Mouse (Mus musculus) CD4-positive, CD25-positive, alpha-beta regulatory T cell, adult 9 weeks (primary cell): ENCODE measurements around the gene Gm44965. TPM values are rescaled to one million over a fixed set of nuclear protein-coding genes. Genes with fewer than 3 reads are reported as not detected.

Source experiments
- polyA plus RNA-seq: library from polyadenylated mRNA; unstranded; fragments of 100-300 nt; shearing (Covaris generic); gene quantifications from one replicate; pipeline ENCODE4 v1.2.1, GENCODE M21; 2017

The Gm44965 gene
- polyA plus RNA-seq = not detected

GRCm38 (mm10) chr6:48593158-48594042, at the start of gene Gm44965, which contains the start of gene Repin1:
Gene Gm44965, plus strand, starts transcription at chr6:48593941.
Gene Repin1, plus strand, starts transcription at chr6:48593883.

GRCm38 (mm10) chr6:48554280-48555103, 39.2 kb upstream of the Gm44965 start, which contains the start of gene Lrrc61:
Gene Lrrc61, plus strand, starts transcription at chr6:48554796.

GRCm38 (mm10) chr6:48572572-48573061, 21.1 kb upstream of the Gm44965 start, which contains the start of gene Rarres2:
Gene Rarres2, minus strand, starts transcription at chr6:48572789.

GRCm38 (mm10) chr6:48589194-48589750, 4.5 kb upstream of the Gm44965 start, which contains the start of gene Gm45021:
Gene Gm45021, plus strand, starts transcription at chr6:48589610.

GRCm38 (mm10) chr6:48601271-48602079, 7.7 kb downstream of the Gm44965 start, which contains the start of gene Zfp775:
Gene Zfp775, plus strand, starts transcription at chr6:48602063.

GRCm38 (mm10) chr6:48626464-48626863, 32.7 kb downstream of the Gm44965 start, which contains the start of gene AI854703:
Gene AI854703, plus strand, starts transcription at chr6:48626764.

GRCm38 (mm10) chr6:48646995-48647394, 53.3 kb downstream of the Gm44965 start, which contains the start of gene Gimap8:
Gene Gimap8, plus strand, starts transcription at chr6:48647234.

Other genes with a start within 250 kb of the Gm44965 start
- 34.6 TPM for gene Krba1, start 198.4 kb upstream of the Gm44965 start, polyA plus RNA-seq
- 14.2 TPM for gene Zfp467, start 148.1 kb upstream of the Gm44965 start, polyA plus RNA-seq
- gene Sspo, start 145.7 kb upstream of the Gm44965 start, polyA plus RNA-seq = 0.21 TPM
- 0.29 TPM for gene Atp6v0e2, start 56.3 kb upstream of the Gm44965 start, polyA plus RNA-seq
- 57.5 TPM for gene Lrrc61, start 39.1 kb upstream of the Gm44965 start, polyA plus RNA-seq
- gene Rarres2, start 21.2 kb upstream of the Gm44965 start, polyA plus RNA-seq = not detected
- gene Gm45021, start 4.3 kb upstream of the Gm44965 start, polyA plus RNA-seq = not detected
- 3.4 TPM for gene Repin1, start 58 bp upstream of the Gm44965 start, polyA plus RNA-seq
- gene Zfp775, start 8.1 kb downstream of the Gm44965 start, polyA plus RNA-seq = 3.3 TPM
- 5.2 TPM for gene AI854703, start 32.8 kb downstream of the Gm44965 start, polyA plus RNA-seq
- gene Gimap8, start 53.3 kb downstream of the Gm44965 start, polyA plus RNA-seq = 194 TPM
- 285 TPM for gene Gimap9, start 82.2 kb downstream of the Gm44965 start, polyA plus RNA-seq
- gene Gimap4, start 90.6 kb downstream of the Gm44965 start, polyA plus RNA-seq = 1,424 TPM
- 1,045 TPM for gene Gimap6, start 114.3 kb downstream of the Gm44965 start, polyA plus RNA-seq
- gene Gm28053, start 124.7 kb downstream of the Gm44965 start, polyA plus RNA-seq = 29.9 TPM
- gene Gimap7, start 124.7 kb downstream of the Gm44965 start, polyA plus RNA-seq = 306 TPM
- gene Gimap1, start 145.1 kb downstream of the Gm44965 start, polyA plus RNA-seq = 196 TPM
- gene Gimap5, start 152.3 kb downstream of the Gm44965 start, polyA plus RNA-seq = 259 TPM
- 2,133 TPM for gene Gimap3, start 176.9 kb downstream of the Gm44965 start, polyA plus RNA-seq
- 12.9 TPM for gene Tmem176a, start 247.0 kb downstream of the Gm44965 start, polyA plus RNA-seq
- 18.8 TPM for gene Tmem176b, start 247.6 kb downstream of the Gm44965 start, polyA plus RNA-seq